Mouse (Mus musculus) megakaryocyte, embryonic 14.5 days (primary cell): Measurements from ENCODE around the gene Cep70.

Source experiments
- FLI1 ChIP-seq: IDR thresholded peaks from 2 replicates; pipeline ENCODE4 v1.6.1; 2012; ENCODE audit warnings: low read length, inconsistent platforms, mixed read lengths
- GATA1 ChIP-seq: IDR thresholded peaks from 3 replicates; pipeline ENCODE4 v1.6.1; 2012; ENCODE audit warnings: mixed read lengths, low read length, inconsistent platforms, borderline replicate concordance

DNA sequence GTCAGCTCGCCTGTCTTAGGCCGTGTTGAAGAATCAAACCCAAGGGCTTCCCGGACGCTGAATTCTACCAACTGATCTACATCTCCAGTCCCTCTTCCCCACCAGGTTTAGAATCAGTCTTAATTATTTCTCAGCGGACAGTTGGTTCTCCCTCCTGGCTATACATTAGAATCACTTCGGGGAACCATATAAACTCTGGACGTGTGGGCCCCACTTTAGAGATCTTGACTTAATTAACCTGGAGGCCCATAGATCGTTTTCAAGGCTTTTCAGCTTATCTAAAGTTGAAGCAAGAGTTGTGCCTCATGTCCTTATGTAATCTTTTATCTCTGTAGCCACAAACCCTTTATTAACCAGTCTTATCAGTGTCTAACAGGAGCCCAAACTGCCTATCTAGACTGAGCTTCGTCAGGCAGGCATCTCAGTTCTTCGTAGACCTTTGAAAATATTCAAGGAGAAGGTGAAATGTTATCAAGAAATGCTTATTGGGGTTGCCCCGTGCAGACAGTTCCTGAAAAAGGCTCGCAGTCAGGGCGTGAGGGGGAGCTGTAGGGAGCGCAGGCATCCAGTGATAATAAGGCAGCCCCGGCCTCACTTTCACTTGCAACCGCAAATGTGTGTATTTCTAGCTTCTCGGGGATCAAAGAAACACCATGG is 506 bp upstream of the Cep70 start:
- TF ChIP-seq GATA1 (no peak), FLI1 (no peak)
